Mouse (Mus musculus) myocyte (in vitro differentiated cells): Measurements from ENCODE around the gene Eml6. TPM values are rescaled to one million over a fixed set of nuclear protein-coding genes. Genes with fewer than 3 reads are reported as not detected.

ENCODE experiments used
- H3K27me3 ChIP-seq: one replicate; pipeline ENCODE4 v1.6.1; 2011; ENCODE audit not compliant: control insufficient read depth, insufficient read depth, insufficient read length
- H3K36me3 ChIP-seq: one replicate; pipeline ENCODE4 v1.6.1; 2011; ENCODE audit not compliant: control insufficient read depth, insufficient read depth
- H3K4me2 ChIP-seq: one replicate; pipeline ENCODE4 v1.6.1; 2011; ENCODE audit warnings: low read depth, control low read depth
- H3K4me3 ChIP-seq: one replicate; pipeline ENCODE4 v1.5.1; 2011; ENCODE audit warnings: mild to moderate bottlenecking, control low read depth, moderate library complexity
- H3K79me2 ChIP-seq: one replicate; pipeline ENCODE4 v1.6.1; 2011; ENCODE audit not compliant: control insufficient read depth, insufficient read depth
- H3ac ChIP-seq: one replicate; pipeline ENCODE4 v1.6.1; 2011; ENCODE audit not compliant: control insufficient read depth, insufficient read length
- CEBPB ChIP-seq: IDR thresholded peaks from 2 replicates; pipeline ENCODE4 v1.6.1; 2011; ENCODE audit warnings: mild to moderate bottlenecking, moderate library complexity; ENCODE audit not compliant: poor library complexity, insufficient read depth, severe bottlenecking
- E2F4 ChIP-seq: IDR thresholded peaks from one replicate; pipeline ENCODE4 v1.6.1; 2011; ENCODE audit warnings: mild to moderate bottlenecking, control low read depth, moderate library complexity; ENCODE audit not compliant: insufficient read depth
- MAX ChIP-seq: IDR thresholded peaks from one replicate; pipeline ENCODE4 v1.6.1; 2011; ENCODE audit warnings: low read depth, mild to moderate bottlenecking, control low read depth
- MYOD1 ChIP-seq, 3 experiments: IDR thresholded peaks; one replicate each; pipeline ENCODE4 v1.6.1; 2011; ENCODE audit warnings: control low read depth in 2 of 3, low read depth in 2 of 3, mild to moderate bottlenecking in 2 of 3, moderate library complexity in 1 of 3; ENCODE audit not compliant: insufficient read length in 2 of 3, control insufficient read depth in 1 of 3
- MYOG ChIP-seq, 3 experiments: IDR thresholded peaks; one replicate each; pipeline ENCODE4 v1.6.1; 2011; ENCODE audit warnings: control low read depth in 2 of 3, low read depth in 2 of 3, mild to moderate bottlenecking in 2 of 3; ENCODE audit not compliant: insufficient read length in 2 of 3, control insufficient read depth in 1 of 3, insufficient read depth in 1 of 3
- POLR2A ChIP-seq: IDR thresholded peaks from one replicate; pipeline ENCODE4 v1.6.1; 2011; ENCODE audit warnings: low read depth, mild to moderate bottlenecking, control low read depth, moderate library complexity; ENCODE audit not compliant: insufficient read length
- POLR2AphosphoS2 ChIP-seq: IDR thresholded peaks from one replicate; pipeline ENCODE4 v1.6.1; 2011; ENCODE audit warnings: low read depth, control low read depth; ENCODE audit not compliant: insufficient read length
- REST ChIP-seq: IDR thresholded peaks from one replicate; pipeline ENCODE4 v1.6.1; 2011; ENCODE audit warnings: mild to moderate bottlenecking, control low read depth, moderate library complexity; ENCODE audit not compliant: insufficient read depth, insufficient read length
- SRF ChIP-seq: IDR thresholded peaks from one replicate; pipeline ENCODE4 v1.6.1; 2011; ENCODE audit warnings: low read depth; ENCODE audit not compliant: control insufficient read depth, insufficient read length
- TCF12 ChIP-seq: IDR thresholded peaks from one replicate; pipeline ENCODE4 v1.6.1; 2011; ENCODE audit warnings: mild to moderate bottlenecking, control low read depth; ENCODE audit not compliant: poor library complexity, insufficient read depth, severe bottlenecking
- TCF3 ChIP-seq: IDR thresholded peaks from one replicate; pipeline ENCODE4 v1.6.1; 2011; ENCODE audit warnings: low read depth, control low read depth; ENCODE audit not compliant: insufficient read length
- USF1 ChIP-seq: IDR thresholded peaks from one replicate; pipeline ENCODE4 v1.6.1; 2011; ENCODE audit warnings: low read depth, mild to moderate bottlenecking, control low read depth, moderate library complexity
- polyA plus RNA-seq: library from polyadenylated mRNA; unstranded; fragments of >200 nt; fragmentation: generic; extraction: Trizol; gene quantifications from one replicate; pipeline ENCODE4 v1.2.1, GENCODE M21; 2012; ENCODE audit warnings: missing spikeins

The Eml6 gene
- polyA plus RNA-seq, 1 experiment: 0.41 TPM

DNA sequence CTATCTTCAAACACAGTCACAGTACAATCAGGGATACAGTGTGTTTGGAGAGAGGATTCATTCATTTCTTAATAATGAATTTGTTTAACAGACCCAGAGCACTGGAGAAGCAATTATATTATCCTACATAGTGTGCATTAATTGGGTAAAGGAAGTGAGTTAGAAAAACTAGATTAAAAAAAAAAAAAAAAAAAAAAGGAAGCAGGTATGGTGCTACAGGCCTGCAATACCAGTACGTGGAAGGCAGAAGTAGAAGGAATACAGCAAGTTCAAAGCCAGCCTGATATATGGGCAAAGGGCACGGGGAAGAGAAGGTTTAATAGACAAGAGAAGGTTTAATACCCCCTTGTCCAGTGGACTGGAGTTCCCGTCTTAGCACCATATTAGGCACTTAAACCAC lies 246.9 kb downstream of the Eml6 start:
- H3K4me3 ChIP-seq: no peak overlapping the region
- H3ac ChIP-seq: no peak overlapping the region
- no peaks in the 10 kb centered on the region for H3K36me3 ChIP-seq
- no peaks in the 10 kb centered on the region for H3K27me3 ChIP-seq
- TF ChIP-seq POLR2AphosphoS2 (no peak), POLR2A (no peak), MAX (no peak), TCF3 (no peak), E2F4 (no peak), SRF (no peak), CEBPB (no peak), TCF12 (no peak), USF1 (no peak), REST (no peak), MYOG (IDR thresholded peaks at IDR 0.05; ENCODE audit: control insufficient read depth in 1 of 3, insufficient read depth in 1 of 3, insufficient read length in 2 of 3, low read depth in 2 of 3) (no peak), MYOD1 (IDR thresholded peaks at IDR 0.05; ENCODE audit: control insufficient read depth in 1 of 3, insufficient read length in 2 of 3, low read depth in 2 of 3) (no peak)
- no peak overlapping the region for H3K4me2 ChIP-seq
- H3K79me2 ChIP-seq: no peaks in the 10 kb centered on the region

DNA sequence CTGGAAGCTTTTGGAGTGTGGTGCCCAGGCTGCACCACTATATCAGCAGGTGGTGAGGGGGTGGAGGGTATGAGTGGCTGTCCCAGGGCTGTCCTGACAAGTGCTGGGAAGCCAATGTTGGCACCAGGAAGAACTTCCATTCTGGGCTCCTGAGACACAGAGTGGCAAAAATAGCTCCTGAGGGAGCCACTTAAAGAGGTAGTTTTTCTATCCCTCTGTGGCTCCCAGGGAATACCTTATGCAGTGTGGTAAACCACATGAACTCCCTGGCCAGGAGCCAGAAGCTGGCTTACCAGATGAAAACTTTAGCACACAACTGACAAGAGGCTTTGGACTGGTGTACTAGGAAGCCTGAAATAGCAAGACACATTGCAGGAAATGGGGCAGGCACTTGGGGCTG lies 247.9 kb downstream of the Eml6 start:
- Histone ChIP-seq H3K27me3 (no peaks in the 10 kb centered on the region), H3K4me2 (peak overlapping the region; percentile 25), H3K36me3 (no peaks in the 10 kb centered on the region), H3ac (no peak overlapping the region), H3K4me3 (no peak overlapping the region), H3K79me2 (no peaks in the 10 kb centered on the region)
- TF ChIP-seq CEBPB: no peak
- no peak for TF ChIP-seq SRF
- TF ChIP-seq USF1: no peak
- TF ChIP-seq TCF12: peak; percentile 43
- no peak for TF ChIP-seq E2F4
- no peak for TF ChIP-seq POLR2A
- TF ChIP-seq TCF3: peak; percentile 86
- TF ChIP-seq REST: no peak
- no peak for TF ChIP-seq POLR2AphosphoS2
- no peak for TF ChIP-seq MAX
- TF ChIP-seq MYOD1 (IDR thresholded peaks at IDR 0.05; ENCODE audit: control insufficient read depth in 1 of 3, insufficient read length in 2 of 3, low read depth in 2 of 3): peak; percentile 64 to 92 (median 82)
- TF ChIP-seq MYOG (IDR thresholded peaks at IDR 0.05; ENCODE audit: control insufficient read depth in 1 of 3, insufficient read depth in 1 of 3, insufficient read length in 2 of 3, low read depth in 2 of 3): peak; percentile 40 to 89 (median 56)

DNA sequence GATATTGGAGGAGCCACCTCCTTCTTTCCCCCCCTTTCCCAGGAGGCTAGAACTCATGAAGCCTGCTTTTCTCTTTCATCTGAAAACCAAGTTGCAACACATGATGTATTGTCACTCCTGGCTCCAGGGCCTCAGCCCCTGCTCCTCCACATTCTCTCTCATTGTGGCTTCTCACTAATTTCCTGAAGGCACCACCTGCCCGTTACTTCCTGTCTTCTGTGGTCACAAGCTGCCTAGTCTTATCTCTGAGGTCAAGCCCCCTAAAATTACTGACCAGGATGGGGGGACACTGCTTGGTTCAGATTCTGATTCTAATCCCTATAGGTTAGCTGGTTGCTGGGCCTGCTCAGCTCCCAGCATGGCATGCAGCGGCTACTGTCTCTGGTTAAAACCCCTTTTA lies 251.1 kb downstream of the Eml6 start:
- H3ac ChIP-seq: no peak overlapping the region
- peak; percentile 56 for TF ChIP-seq TCF12
- TF ChIP-seq TCF3: peak; percentile 51
- no peak for TF ChIP-seq USF1
- peak in 2 of 3 experiments; percentile 57 to 76 for TF ChIP-seq MYOD1 (IDR thresholded peaks at IDR 0.05; ENCODE audit: control insufficient read depth in 1 of 3, insufficient read length in 2 of 3, low read depth in 2 of 3)
- peak in 1 of 3 experiments; percentile 63 for TF ChIP-seq MYOG (IDR thresholded peaks at IDR 0.05; ENCODE audit: control insufficient read depth in 1 of 3, insufficient read depth in 1 of 3, insufficient read length in 2 of 3, low read depth in 2 of 3)

DNA sequence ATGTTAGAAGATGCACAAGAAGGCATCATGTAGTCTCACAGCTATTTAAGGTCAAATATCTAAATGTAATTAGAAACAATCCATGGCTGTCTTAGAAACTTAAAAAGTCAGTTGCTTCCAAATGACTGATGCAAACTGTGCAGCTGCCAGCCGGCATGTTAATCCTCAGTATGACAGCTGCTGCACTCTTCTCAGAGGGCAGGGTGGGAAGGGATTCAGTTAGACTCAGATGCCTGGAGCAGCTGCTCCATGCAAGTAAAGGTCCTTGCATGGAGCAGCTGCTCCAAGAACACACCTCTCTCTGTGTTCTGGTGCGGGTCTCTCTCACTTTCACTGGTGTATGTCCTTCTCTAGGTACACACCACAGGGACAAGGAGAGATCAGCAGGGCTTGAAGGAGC lies 251.5 kb downstream of the Eml6 start:
- H3K4me3 ChIP-seq: no peak overlapping the region
- H3K4me2 ChIP-seq: peak overlapping the region; percentile 52
- no peaks in the 10 kb centered on the region for H3K27me3 ChIP-seq
- no peak for TF ChIP-seq REST
- TF ChIP-seq POLR2AphosphoS2: no peak
- TF ChIP-seq E2F4: no peak
- TF ChIP-seq MYOG (IDR thresholded peaks at IDR 0.05; ENCODE audit: control insufficient read depth in 1 of 3, insufficient read depth in 1 of 3, insufficient read length in 2 of 3, low read depth in 2 of 3): peak; percentile 90 to 100 (median 97)
- TF ChIP-seq MAX: no peak
- TF ChIP-seq SRF: no peak
- no peak for TF ChIP-seq POLR2A
- no peak for TF ChIP-seq USF1
- peak; percentile 100 for TF ChIP-seq TCF12
- TF ChIP-seq CEBPB: peak; percentile 67; the same call in 1 of the 2 replicates
- TF ChIP-seq MYOD1 (IDR thresholded peaks at IDR 0.05; ENCODE audit: control insufficient read depth in 1 of 3, insufficient read length in 2 of 3, low read depth in 2 of 3): peak; percentile 98 to 99 (median 98)
- TF ChIP-seq TCF3: peak; percentile 98
- H3ac ChIP-seq: no peak overlapping the region
- H3K79me2 ChIP-seq: no peaks in the 10 kb centered on the region
- no peaks in the 10 kb centered on the region for H3K36me3 ChIP-seq

More for the DNA sequence above, 251.1 kb downstream of the Eml6 start:
- Histone ChIP-seq H3K79me2 (no peaks in the 10 kb centered on the region), H3K36me3 (no peaks in the 10 kb centered on the region), H3K4me2 (peak overlapping the region; percentile 52), H3K4me3 (no peak overlapping the region), H3K27me3 (no peaks in the 10 kb centered on the region)

DNA sequence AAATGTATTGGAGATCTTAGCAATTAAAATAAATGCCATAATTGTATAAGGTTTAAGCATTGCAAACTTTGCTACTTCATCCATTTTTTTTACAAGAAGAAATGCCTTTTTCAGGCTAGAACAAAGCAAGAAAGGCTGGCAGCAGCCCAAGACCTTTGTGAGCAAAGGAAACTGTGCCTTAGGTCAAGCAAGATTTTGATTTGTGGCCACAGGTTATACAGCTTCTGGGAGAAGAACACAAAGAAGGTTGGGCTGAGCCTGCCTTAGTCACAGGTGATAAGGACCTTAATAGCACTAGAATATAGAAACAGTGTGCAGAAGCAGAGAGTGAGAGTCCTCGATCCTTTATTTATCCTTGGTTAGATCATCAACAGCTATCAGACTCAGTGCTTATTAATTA lies 253.6 kb downstream of the Eml6 start:
- Histone ChIP-seq H3ac (no peak overlapping the region), H3K36me3 (no peaks in the 10 kb centered on the region), H3K4me2 (no peak overlapping the region), H3K4me3 (no peak overlapping the region), H3K79me2 (no peaks in the 10 kb centered on the region), H3K27me3 (no peaks in the 10 kb centered on the region)
- no peak for TF ChIP-seq MYOD1 (IDR thresholded peaks at IDR 0.05; ENCODE audit: control insufficient read depth in 1 of 3, insufficient read length in 2 of 3, low read depth in 2 of 3)
- TF ChIP-seq CEBPB: no peak
- TF ChIP-seq REST: no peak
- TF ChIP-seq TCF3: no peak
- no peak for TF ChIP-seq POLR2AphosphoS2
- no peak for TF ChIP-seq POLR2A
- TF ChIP-seq SRF: no peak
- no peak for TF ChIP-seq E2F4
- TF ChIP-seq MAX: no peak
- TF ChIP-seq MYOG (IDR thresholded peaks at IDR 0.05; ENCODE audit: control insufficient read depth in 1 of 3, insufficient read depth in 1 of 3, insufficient read length in 2 of 3, low read depth in 2 of 3): no peak
- no peak for TF ChIP-seq TCF12
- TF ChIP-seq USF1: no peak
